Mouse (Mus musculus): Measurements from ENCODE around the gene Rbm18. TPM values are rescaled to one million over a fixed set of nuclear protein-coding genes. Genes with fewer than 3 reads are reported as not detected.

Rbm18 gene
- 46.0 and 49.0 TPM in 2 replicates for polyA plus RNA-seq (2015; fragmentation: Nextera tagmentation; extraction: Ambion mirVana)

DNA sequence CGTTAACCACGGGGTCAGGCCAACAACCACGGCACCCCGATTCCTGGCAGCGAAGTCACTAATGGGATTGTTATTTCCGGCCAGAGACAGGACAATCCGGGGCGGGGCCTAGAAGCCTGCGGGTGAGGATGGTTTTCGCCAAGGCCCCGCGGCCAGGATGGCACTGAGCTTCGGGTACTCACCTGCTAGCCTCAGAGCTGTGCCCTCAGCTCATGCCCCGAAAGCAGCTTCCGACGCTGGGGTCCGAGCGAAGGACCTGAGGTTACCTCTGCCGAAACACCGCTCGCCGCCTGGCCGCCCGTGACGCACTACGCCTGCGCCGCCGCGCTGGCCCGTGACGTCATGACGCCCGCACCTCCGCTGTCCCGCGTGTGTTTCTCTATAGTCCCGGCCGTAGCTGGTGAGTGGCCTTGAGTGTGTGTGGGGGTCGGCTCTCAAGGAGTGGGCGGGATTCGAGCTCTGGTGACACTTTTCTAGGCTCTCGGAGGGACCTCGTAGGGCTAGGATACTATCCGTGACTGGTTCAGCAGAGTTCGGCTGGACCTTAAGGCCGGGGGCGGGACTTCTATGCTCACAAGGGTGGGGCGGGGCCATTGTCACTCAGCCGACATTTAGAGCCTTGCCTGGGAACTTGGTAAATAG lies at the start of gene Rbm18, which contains the start of gene Mrrf:
TSS of gene Rbm18 (minus strand) at position 474 of the 642 bp plus-strand sequence.
TSS of gene Mrrf (plus strand) at position 90 of the 642 bp plus-strand sequence.

DNA sequence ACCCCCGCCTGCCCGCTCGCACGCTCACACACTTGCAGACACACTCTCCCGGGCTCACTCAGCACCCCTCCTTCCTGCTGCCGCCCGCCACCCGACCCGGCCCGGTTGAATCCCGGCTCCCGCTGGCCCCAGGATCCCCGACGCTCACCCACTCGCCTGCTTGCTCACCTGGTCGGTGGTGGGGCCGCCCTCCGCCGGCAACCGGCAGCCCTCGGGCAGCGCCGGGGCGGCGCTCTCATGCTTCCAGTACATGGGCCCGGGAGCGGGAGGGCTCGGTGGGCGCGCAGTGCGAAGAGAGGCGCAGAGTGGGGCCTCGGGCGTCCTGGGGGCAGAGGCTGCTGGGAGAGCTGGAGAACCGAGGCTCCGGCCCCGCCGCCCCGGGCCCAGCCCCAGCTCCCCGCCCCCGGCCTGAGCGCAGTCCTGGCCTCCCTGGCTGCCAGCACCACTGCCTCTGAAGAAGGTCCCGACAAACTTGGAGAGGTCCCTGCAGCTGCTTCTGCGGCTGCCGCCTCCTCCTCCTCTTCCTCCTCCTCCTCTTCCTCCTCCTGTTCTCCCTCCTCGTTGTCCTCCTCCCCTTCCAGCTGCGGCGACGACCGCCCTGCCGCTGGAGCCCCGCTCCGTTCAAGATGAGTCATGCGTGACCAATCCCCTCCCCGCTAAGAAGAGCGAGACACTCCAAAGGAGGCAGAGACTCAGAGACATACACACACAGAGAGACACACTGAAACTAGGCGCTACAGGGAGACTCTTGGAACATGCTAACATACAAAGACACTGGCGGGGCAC lies 31.4 kb downstream of the Rbm18 start, which contains the start of gene Lhx6:
TSS of gene Lhx6 (minus strand) at position 453 of the 786 bp plus-strand sequence.

Other genes starting within 250 kb of the Rbm18 start
- gene Ttll11, start 156.9 kb downstream of the Rbm18 start, polyA plus RNA-seq (2015; fragmentation: Nextera tagmentation; extraction: Ambion mirVana): 1.4 and 2.0 TPM in 2 replicates
- 186 and 229 TPM in 2 replicates for gene Ndufa8, start 87.4 kb downstream of the Rbm18 start, polyA plus RNA-seq (2015; fragmentation: Nextera tagmentation; extraction: Ambion mirVana)
- gene Morn5, start 87.3 kb downstream of the Rbm18 start, polyA plus RNA-seq (2015; fragmentation: Nextera tagmentation; extraction: Ambion mirVana): not detected in 2 replicates
- 0.62 and 0.65 TPM in 2 replicates for gene Lhx6, start 31.4 kb downstream of the Rbm18 start, polyA plus RNA-seq (2015; fragmentation: Nextera tagmentation; extraction: Ambion mirVana)
- gene Mrrf, start 384 bp downstream of the Rbm18 start, polyA plus RNA-seq (2015; fragmentation: Nextera tagmentation; extraction: Ambion mirVana): 16.9 and 26.2 TPM in 2 replicates
- gene Ptgs1, start 93.7 kb upstream of the Rbm18 start, polyA plus RNA-seq (2015; fragmentation: Nextera tagmentation; extraction: Ambion mirVana): 18.5 and 19.7 TPM in 2 replicates
- gene Olfr338, start 236.7 kb upstream of the Rbm18 start, polyA plus RNA-seq (2015; fragmentation: Nextera tagmentation; extraction: Ambion mirVana): not detected in 2 replicates